Mouse (Mus musculus) forebrain, embryonic 13.5 days (tissue): ENCODE measurements around the gene Glod5. TPM values are rescaled to one million over a fixed set of nuclear protein-coding genes. Genes with fewer than 3 reads are reported as not detected.

ENCODE experiments used
- ATAC-seq: fragments of 200-750 bp; cut with Nextera tagmentation; 2 replicates; pipeline ENCODE4 v1.8.0; 2017
- H3K27ac ChIP-seq: fragments of 300-500 bp; sonication (generic); 2 replicates; pipeline ENCODE4 v1.5.1; 2015; ENCODE audit warnings: inconsistent platforms, mild to moderate bottlenecking, moderate library complexity
- H3K27me3 ChIP-seq: fragments of 300-500 bp; sonication (generic); 2 replicates; pipeline ENCODE4 v1.6.1; 2015; ENCODE audit warnings: mild to moderate bottlenecking, inconsistent platforms
- H3K36me3 ChIP-seq: fragments of 300-500 bp; sonication (generic); 2 replicates; pipeline ENCODE4 v1.6.1; 2015; ENCODE audit warnings: mild to moderate bottlenecking, inconsistent platforms; ENCODE audit not compliant: poor library complexity, severe bottlenecking
- H3K4me1 ChIP-seq: fragments of 300-500 bp; sonication (generic); 2 replicates; pipeline ENCODE4 v1.6.1; 2015; ENCODE audit warnings: inconsistent platforms
- H3K4me2 ChIP-seq: fragments of 300-500 bp; sonication (generic); 2 replicates; pipeline ENCODE4 v1.6.1; 2015; ENCODE audit warnings: inconsistent platforms, mild to moderate bottlenecking, moderate library complexity
- H3K4me3 ChIP-seq: fragments of 300-500 bp; sonication (generic); 2 replicates; pipeline ENCODE4 v1.5.1; 2015; ENCODE audit warnings: mild to moderate bottlenecking, inconsistent platforms
- H3K9ac ChIP-seq: fragments of 300-500 bp; sonication (generic); 2 replicates; pipeline ENCODE4 v1.6.1; 2015; ENCODE audit warnings: mild to moderate bottlenecking, inconsistent platforms
- H3K9me3 ChIP-seq: fragments of 300-500 bp; sonication (generic); replicated peaks from 2 replicates; pipeline ENCODE4 v1.6.1; 2016; ENCODE audit warnings: inconsistent platforms
- WGBS: fragments of 180-500 bp; shearing (Covaris S2); methylation state at CpG from one replicate; pipeline ENCODE4 v1.1.7; 2015; 5-methylcytosine and 5-hydroxymethylcytosine counted together
- polyA plus RNA-seq: library from polyadenylated mRNA; unstranded; fragments of >200 nt; fragmentation: Nextera tagmentation; extraction: Ambion mirVana; gene quantifications from 2 replicates; pipeline ENCODE4 v1.2.1, GENCODE M21; 2015

Gene Glod5
- polyA plus RNA-seq, 1 experiment from 2014 or later = not detected

DNA sequence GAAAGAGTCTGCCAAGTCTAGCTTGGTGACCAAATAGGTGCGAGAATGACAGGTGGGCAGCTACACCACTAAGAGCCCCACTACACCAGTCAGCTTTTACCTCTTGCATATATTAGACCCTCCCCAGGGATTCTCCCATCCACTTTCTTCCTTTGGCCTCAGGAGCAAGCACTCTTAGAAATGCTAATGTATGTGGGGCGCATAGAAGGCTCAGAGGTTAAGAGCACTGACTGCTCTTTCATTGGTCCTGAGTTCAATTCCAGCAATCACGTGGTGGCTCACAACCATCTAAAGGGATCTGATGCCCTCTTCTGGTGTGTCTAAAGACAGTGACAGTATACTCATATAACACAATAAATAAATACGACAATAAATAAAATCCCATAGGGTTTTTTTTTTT is 15.3 kb downstream of the Glod5 start:
- no peak for ATAC-seq
- no peaks in the 10 kb centered on the region for H3K9me3 ChIP-seq
- no peak overlapping the region for H3K4me3 ChIP-seq
- H3K27me3 ChIP-seq = no peaks in the 10 kb centered on the region
- no peak overlapping the region for H3K4me2 ChIP-seq
- no peaks in the 10 kb centered on the region for H3K36me3 ChIP-seq
- no peak overlapping the region for H3K27ac ChIP-seq
- H3K9ac ChIP-seq = no peak overlapping the region
- no peaks in the 10 kb centered on the region for H3K4me1 ChIP-seq
- 58% methylated on average over 4 of the region's 4 CpGs for WGBS

DNA sequence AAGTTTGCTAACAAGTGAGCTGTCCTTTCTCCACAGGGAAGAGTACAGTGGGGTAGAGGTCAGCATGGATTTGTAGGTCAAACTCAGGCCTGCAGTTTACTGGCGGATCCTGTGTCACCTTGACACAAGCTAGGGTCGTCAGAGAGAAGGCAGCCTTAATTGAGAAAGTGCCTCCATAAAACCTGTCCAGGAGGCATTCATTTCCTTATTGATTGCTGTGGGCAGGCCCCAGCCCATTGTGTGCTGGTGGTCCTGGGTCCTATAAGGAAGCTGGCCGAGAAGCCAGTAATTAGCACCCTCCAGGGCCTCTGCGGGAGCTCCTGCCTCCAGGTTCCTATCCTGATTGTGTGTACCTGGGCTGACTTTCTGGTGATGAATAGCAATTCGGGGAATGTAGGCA is 16.3 kb downstream of the Glod5 start:
- no peak for ATAC-seq
- 21% methylated on average over 5 of the region's 5 CpGs for whole genome bisulfite sequencing

DNA sequence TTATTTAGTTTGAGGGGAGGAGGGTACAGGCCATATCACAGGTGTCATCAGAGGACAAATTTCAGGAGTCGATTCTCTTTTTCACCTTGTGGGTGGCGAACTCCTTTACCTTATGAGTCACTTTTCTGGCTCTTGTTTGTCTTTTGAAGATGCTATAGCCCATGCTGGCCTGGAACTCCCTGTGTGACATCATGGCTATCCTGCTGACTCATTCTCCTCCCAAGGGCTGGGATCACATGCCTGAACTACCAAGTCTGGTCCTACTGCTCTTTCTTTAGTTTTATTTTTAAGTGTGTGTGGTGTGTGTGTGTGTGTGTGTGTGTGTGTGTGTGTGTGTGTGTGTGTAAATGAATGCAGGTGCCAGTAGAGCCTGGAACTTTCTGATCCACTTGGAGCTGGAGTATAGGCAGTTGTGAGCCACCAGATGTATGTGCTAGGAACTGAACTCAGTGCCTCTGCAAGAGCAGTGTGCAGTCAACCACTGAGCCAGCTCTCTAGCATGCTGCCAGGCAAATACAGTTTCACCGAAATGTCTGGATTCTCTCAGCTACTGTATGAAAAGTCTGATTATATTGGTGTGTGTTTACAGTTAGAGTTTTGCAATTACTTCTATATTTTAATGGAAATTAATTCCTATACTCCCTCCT is 17.6 kb downstream of the Glod5 start:
- Histone ChIP-seq H3K4me1 (no peaks in the 10 kb centered on the region), H3K36me3 (no peaks in the 10 kb centered on the region), H3K9me3 (no peaks in the 10 kb centered on the region), H3K9ac (no peak overlapping the region), H3K4me3 (no peak overlapping the region), H3K27ac (no peak overlapping the region), H3K4me2 (no peak overlapping the region), H3K27me3 (no peaks in the 10 kb centered on the region)
- no peak for ATAC-seq
- 90% methylated on average over 3 of the region's 3 CpGs for WGBS

More for the DNA sequence above, 16.3 kb downstream of the Glod5 start:
- Histone ChIP-seq H3K9ac (no peak overlapping the region), H3K4me3 (no peak overlapping the region), H3K4me1 (no peaks in the 10 kb centered on the region), H3K27ac (no peak overlapping the region), H3K4me2 (no peak overlapping the region), H3K27me3 (no peaks in the 10 kb centered on the region), H3K9me3 (no peaks in the 10 kb centered on the region), H3K36me3 (no peaks in the 10 kb centered on the region)

- Histone ChIP-seq H3K9me3 (no peaks in the 10 kb centered on the region), H3K27ac (no peak overlapping the region), H3K36me3 (no peaks in the 10 kb centered on the region), H3K27me3 (no peaks in the 10 kb centered on the region), H3K4me1 (no peaks in the 10 kb centered on the region), H3K9ac (no peak overlapping the region), H3K4me3 (no peak overlapping the region), H3K4me2 (no peak overlapping the region)
- ATAC-seq = no peak
- WGBS = 76% methylated on average over 10 of the region's 10 CpGs
Measured at GRCm38 (mm10) chrX:7993068-7993735, 25.1 kb downstream of the Glod5 start.

- Histone ChIP-seq H3K4me2 (no peak overlapping the region), H3K9ac (no peak overlapping the region), H3K27ac (no peak overlapping the region), H3K27me3 (no peaks in the 10 kb centered on the region), H3K36me3 (no peaks in the 10 kb centered on the region), H3K4me1 (no peaks in the 10 kb centered on the region), H3K9me3 (no peaks in the 10 kb centered on the region), H3K4me3 (no peak overlapping the region)
- no peak for ATAC-seq
- WGBS = 56% methylated on average over 8 of the region's 8 CpGs
Measured at GRCm38 (mm10) chrX:7992379-7993067, 25.8 kb downstream of the Glod5 start.

GRCm38 (mm10) chrX:7981368-7981767 is 36.9 kb downstream of the Glod5 start:
- Histone ChIP-seq H3K36me3 (no peaks in the 10 kb centered on the region), H3K4me1 (no peaks in the 10 kb centered on the region), H3K4me3 (no peak overlapping the region), H3K27me3 (no peaks in the 10 kb centered on the region), H3K9ac (no peak overlapping the region), H3K4me2 (no peak overlapping the region), H3K27ac (no peak overlapping the region), H3K9me3 (no peaks in the 10 kb centered on the region; the same call in 1 of the 2 replicates)
- no peak for ATAC-seq
- 88% methylated on average over 7 of the region's 7 CpGs for WGBS

GRCm38 (mm10) chrX:7977892-7978291 is 40.4 kb downstream of the Glod5 start, which contains the start of gene Gata1:
Gene Gata1, minus strand, starts transcription at chrX:7978071.
- no peak for ATAC-seq
- no peak within 1 kb of the TSS for H3K4me3 ChIP-seq
- no peak within 1 kb of the TSS for H3K9ac ChIP-seq
- H3K4me1 ChIP-seq = no peaks in the 10 kb centered on the region
- no peaks in the 10 kb centered on the region; the same call in 1 of the 2 replicates for H3K9me3 ChIP-seq
- 95% methylated on average over 11 of the region's 11 CpGs for WGBS
- no peaks in the 10 kb centered on the region for H3K36me3 ChIP-seq
- no peak within 1 kb of the TSS for H3K27ac ChIP-seq
- H3K4me2 ChIP-seq = no peak within 1 kb of the TSS
- H3K27me3 ChIP-seq = no peaks in the 10 kb centered on the region

DNA sequence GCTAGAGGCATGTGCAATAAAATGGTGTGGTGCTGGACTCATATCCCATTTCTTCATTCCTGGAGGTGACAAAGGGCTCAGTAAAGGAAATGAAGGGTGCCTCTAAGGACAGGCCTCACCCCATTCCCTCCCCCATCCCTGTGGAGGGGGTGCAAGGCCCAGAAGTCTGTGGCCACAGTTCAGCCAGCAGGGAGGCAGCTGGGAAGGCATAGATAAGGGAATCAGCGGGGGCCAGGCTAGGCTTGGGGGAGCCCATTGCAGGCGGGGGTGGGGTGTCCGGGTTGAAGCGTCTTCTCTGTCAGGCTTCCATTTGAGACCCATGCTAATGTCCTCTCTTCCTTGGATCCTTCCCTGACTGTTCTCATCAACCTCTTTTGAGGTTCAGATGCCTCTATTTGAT is 47.0 kb downstream of the Glod5 start:
- H3K36me3 ChIP-seq = no peaks in the 10 kb centered on the region
- H3K9ac ChIP-seq = no peak overlapping the region
- H3K27ac ChIP-seq = no peak overlapping the region
- no peaks in the 10 kb centered on the region for H3K9me3 ChIP-seq
- no peaks in the 10 kb centered on the region for H3K4me1 ChIP-seq
- no peaks in the 10 kb centered on the region for H3K27me3 ChIP-seq
- 73% methylated on average over 3 of the region's 4 CpGs for WGBS
- no peak for ATAC-seq
- no peak overlapping the region for H3K4me2 ChIP-seq
- no peak overlapping the region for H3K4me3 ChIP-seq

DNA sequence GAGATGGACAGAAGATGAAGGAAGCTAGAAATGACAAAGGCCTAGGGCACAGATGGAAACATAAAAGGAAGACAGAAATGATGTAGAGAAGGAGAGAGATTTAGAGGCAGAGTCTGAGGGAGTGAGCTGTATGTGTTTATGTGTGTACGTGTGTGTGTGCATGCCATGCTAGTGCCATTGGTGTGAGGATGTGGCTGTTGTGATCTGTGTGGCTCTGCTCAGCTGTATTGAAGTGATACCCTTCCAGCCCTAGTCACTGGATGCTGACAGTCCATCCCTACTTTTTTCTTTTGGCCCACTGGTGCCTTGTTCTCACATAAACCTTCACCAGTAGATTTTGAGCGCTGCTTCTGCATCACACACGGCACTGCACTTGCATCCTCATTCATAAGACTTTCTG is 49.4 kb downstream of the Glod5 start:
- no peak overlapping the region for H3K4me3 ChIP-seq
- no peak overlapping the region for H3K4me2 ChIP-seq
- no peak overlapping the region for H3K9ac ChIP-seq
- WGBS = 90% methylated on average over 3 of the region's 3 CpGs
- H3K4me1 ChIP-seq = no peaks in the 10 kb centered on the region
- H3K27me3 ChIP-seq = no peaks in the 10 kb centered on the region
- no peak overlapping the region for H3K27ac ChIP-seq
- H3K9me3 ChIP-seq = no peaks in the 10 kb centered on the region
- no peaks in the 10 kb centered on the region for H3K36me3 ChIP-seq
- ATAC-seq = no peak

- no peak overlapping the region for H3K9ac ChIP-seq
- H3K27me3 ChIP-seq = no peaks in the 10 kb centered on the region
- H3K4me1 ChIP-seq = no peaks in the 10 kb centered on the region
- no peaks in the 10 kb centered on the region for H3K36me3 ChIP-seq
- 87% methylated on average over 8 of the region's 8 CpGs for WGBS
- no peaks in the 10 kb centered on the region for H3K9me3 ChIP-seq
- ATAC-seq = no peak
- no peak overlapping the region for H3K4me3 ChIP-seq
- no peak overlapping the region for H3K27ac ChIP-seq
- H3K4me2 ChIP-seq = no peak overlapping the region
Measured at GRCm38 (mm10) chrX:7968226-7968625, 50.1 kb downstream of the Glod5 start.

- Histone ChIP-seq H3K4me3 (no peak overlapping the region), H3K27me3 (no peaks in the 10 kb centered on the region), H3K9ac (no peak overlapping the region), H3K9me3 (no peaks in the 10 kb centered on the region), H3K27ac (no peak overlapping the region), H3K4me1 (no peaks in the 10 kb centered on the region), H3K36me3 (no peaks in the 10 kb centered on the region), H3K4me2 (no peak overlapping the region)
- WGBS = 84% methylated on average over 7 of the region's 9 CpGs
- ATAC-seq = no peak
Measured at GRCm38 (mm10) chrX:7967596-7968201, 50.6 kb downstream of the Glod5 start.

- no peak for ATAC-seq
- Histone ChIP-seq H3K9ac (no peak overlapping the region), H3K4me3 (no peak overlapping the region), H3K36me3 (no peaks in the 10 kb centered on the region), H3K27ac (no peak overlapping the region), H3K9me3 (no peaks in the 10 kb centered on the region), H3K4me1 (no peaks in the 10 kb centered on the region), H3K27me3 (no peaks in the 10 kb centered on the region), H3K4me2 (no peak overlapping the region)
- WGBS = 89% methylated on average over 4 of the region's 4 CpGs
Measured at GRCm38 (mm10) chrX:7966161-7966560, 52.1 kb downstream of the Glod5 start.
